Comparison of ENCODE assay signal across 15 mouse cellular contexts in genomic region chr10:13727676-13728075, GRCm38 (mm10).
DNase-seq lines count a peak whose midpoint lies in the region; ATAC-seq and TF ChIP-seq lines count a peak whose summit lies in the region.
"Had no signal": no experiment of that assay in that cellular context is flagged by ENCODE, and none has a peak within 500 bp of the region (broad histone marks: within the 10 kb centered on the region; RNA-seq: fewer than 3 reads in every experiment).

No protein-coding gene starts in this region.

- no peaks in the 10 kb centered on the region for H3K9me3 ChIP-seq in forebrain, postnatal 0 days (ENCODE audit: low read length)
- H3K9me3 ChIP-seq in forebrain, embryonic 13.5 days (replicated peaks): no peaks in the 10 kb centered on the region
- H3K9me3 ChIP-seq: neural tube, embryonic 12.5 days had no signal

- peak; percentile 22 for DNase-seq in forebrain, postnatal 0 days
- DNase-seq in frontal cortex, postnatal 36 days (ENCODE audit: low spot score in 2 of 2): peak; percentile 71 to 76
- peak; percentile 42 to 81 for DNase-seq in left cerebral cortex, adult 8-10 months (ENCODE audit: low spot score in 2 of 2)
- peak; percentile 57 to 64 for DNase-seq in right cerebral cortex, postnatal 10 days (ENCODE audit: low spot score in 2 of 2)
- no peak for DNase-seq in cerebellum, adult 11-12 months
- no peak for DNase-seq in testis, postnatal 14 days (ENCODE audit: low spot score)
- no peak for DNase-seq in adrenal gland, postnatal 4 days (ENCODE audit: low spot score in 2 of 2)
- DNase-seq: adrenal gland, postnatal 14 days; cerebellum, postnatal 10 days; heart, postnatal 14 days; lung, embryonic 14.5 days; thymus, adult 18-20 months had no signal

- TF ChIP-seq CTCF in forebrain, postnatal 0 days (IDR thresholded peaks at IDR 0.05; ENCODE audit: low read depth): no peak

- no peaks in the 10 kb centered on the region for H3K4me1 ChIP-seq in forebrain, postnatal 0 days (ENCODE audit: insufficient read depth)
- no peaks in the 10 kb centered on the region for H3K4me1 ChIP-seq in forebrain, embryonic 13.5 days
- H3K4me1 ChIP-seq: neural tube, embryonic 12.5 days had no signal

- no peaks in the 10 kb centered on the region for H3K27me3 ChIP-seq in forebrain, postnatal 0 days (ENCODE audit: insufficient read depth, low read length)
- no peaks in the 10 kb centered on the region for H3K27me3 ChIP-seq in forebrain, embryonic 13.5 days
- H3K27me3 ChIP-seq: neural tube, embryonic 12.5 days had no signal

- no peak overlapping the region for H3K4me2 ChIP-seq in forebrain, postnatal 0 days (ENCODE audit: low read depth)
- H3K4me2 ChIP-seq in forebrain, embryonic 13.5 days: no peak overlapping the region
- H3K4me2 ChIP-seq: lung, embryonic 14.5 days; neural tube, embryonic 12.5 days had no signal

- H3K4me3 ChIP-seq in forebrain, postnatal 0 days (ENCODE audit: low read depth, low read length): no peak overlapping the region
- no peak overlapping the region for H3K4me3 ChIP-seq in forebrain, embryonic 13.5 days
- H3K4me3 ChIP-seq: neural tube, embryonic 12.5 days had no signal

- 68% methylated on average over 6 of the region's 6 CpGs for WGBS in forebrain, postnatal 0 days
- WGBS in forebrain, embryonic 13.5 days: 75% methylated on average over 6 of the region's 6 CpGs

- no peaks in the 10 kb centered on the region for H3K36me3 ChIP-seq in forebrain, postnatal 0 days (ENCODE audit: insufficient read depth)
- no peaks in the 10 kb centered on the region for H3K36me3 ChIP-seq in forebrain, embryonic 13.5 days (ENCODE audit: poor library complexity, severe bottlenecking)
- H3K36me3 ChIP-seq: neural tube, embryonic 12.5 days had no signal

- ATAC-seq in forebrain, postnatal 0 days: peak; percentile 62
- ATAC-seq in forebrain, embryonic 13.5 days: no peak
- ATAC-seq: midbrain, embryonic 16.5 days had no signal

- H3K27ac ChIP-seq in forebrain, postnatal 0 days (ENCODE audit: low read depth, low read length): no peak overlapping the region
- H3K27ac ChIP-seq in forebrain, embryonic 13.5 days: no peak overlapping the region
- H3K27ac ChIP-seq: neural tube, embryonic 12.5 days had no signal

- no peak overlapping the region for H3K9ac ChIP-seq in forebrain, postnatal 0 days
- H3K9ac ChIP-seq in forebrain, embryonic 13.5 days: no peak overlapping the region
- H3K9ac ChIP-seq: lung, embryonic 14.5 days; neural tube, embryonic 12.5 days had no signal

Comparison
In these comparisons a context has a peak if more than half of its experiments do, and no peak if none do; other contexts are left out.
1. DNase-seq: peak in forebrain, postnatal 0 days (single experiment), frontal cortex, postnatal 36 days (2 of 2), left cerebral cortex, adult 8-10 months (2 of 2) and right cerebral cortex, postnatal 10 days (2 of 2); none in cerebellum, adult 11-12 months (single experiment), testis, postnatal 14 days (single experiment) and adrenal gland, postnatal 4 days (0 of 2).